Mouse (Mus musculus): ENCODE results near the gene Gm21904. TPM values are rescaled to one million over a fixed set of nuclear protein-coding genes. Genes with fewer than 3 reads are reported as not detected.
"Not testable (repeated sequence)": the region's sequence is repeated elsewhere in the genome, so short reads cannot be mapped to it uniquely, and the experiment has no call there.

The Gm21904 gene
- not detected in 2 replicates for polyA plus RNA-seq (2014; fragmentation: Nextera tagmentation; extraction: Ambion mirVana)

- WGBS = no CpG with 5 or more reads among the region's 3 CpGs
- H3K9ac ChIP-seq (ENCODE audit: low read depth, low read length); H3K27ac ChIP-seq (ENCODE audit: low read depth, low read length): not testable (repeated sequence)
Observed at GRCm38 (mm10) chrY:17846166-17846565, at the start of gene Gm21904. Gm21904 (minus strand) TSS chrY:17846266.

GRCm38 (mm10) chrY:17874441-17874840, 28.4 kb upstream of the Gm21904 start, which contains the start of the genes Gm20772 and Gm20831:
Gm20772 (plus strand) TSS chrY:17874741.
Gm20831 (plus strand) TSS chrY:17874741.
- ATAC-seq (replicated peaks; ENCODE audit: low FRiP score); H3K4me2 ChIP-seq; H3K4me3 ChIP-seq (ENCODE audit: low read depth, low read length); H3K27ac ChIP-seq (ENCODE audit: low read depth, low read length); H3K4me1 ChIP-seq (replicated peaks; ENCODE audit: control insufficient read depth, insufficient read depth, low read length); H3K9me3 ChIP-seq (ENCODE audit: control insufficient read depth, low read length); DNase-seq (ENCODE audit: low spot score); H3K9ac ChIP-seq (ENCODE audit: low read depth, low read length); H3K27me3 ChIP-seq (replicated peaks; ENCODE audit: control insufficient read depth, insufficient read depth, low read length); H3K36me3 ChIP-seq (ENCODE audit: control insufficient read depth, insufficient read depth, low read length): not testable (repeated sequence)

More at GRCm38 (mm10) chrY:17846166-17846565, at the start of gene Gm21904:
- not testable (repeated sequence) for H3K27me3 ChIP-seq (replicated peaks; ENCODE audit: control insufficient read depth, insufficient read depth, low read length); H3K9me3 ChIP-seq (ENCODE audit: control insufficient read depth, low read length); H3K4me1 ChIP-seq (replicated peaks; ENCODE audit: control insufficient read depth, insufficient read depth, low read length); H3K4me2 ChIP-seq; H3K4me3 ChIP-seq (ENCODE audit: low read depth, low read length); DNase-seq (ENCODE audit: low spot score); H3K36me3 ChIP-seq (ENCODE audit: control insufficient read depth, insufficient read depth, low read length); ATAC-seq (replicated peaks; ENCODE audit: low FRiP score)

Other genes with a start within 250 kb of the Gm21904 start
- not detected in 2 replicates for gene Gm20772, start 28.5 kb upstream of the Gm21904 start, polyA plus RNA-seq (2014; fragmentation: Nextera tagmentation; extraction: Ambion mirVana)
- not detected in 2 replicates for gene Gm20831, start 28.5 kb upstream of the Gm21904 start, polyA plus RNA-seq (2014; fragmentation: Nextera tagmentation; extraction: Ambion mirVana)
- not detected in 2 replicates for gene Srsy, start 91.1 kb upstream of the Gm21904 start, polyA plus RNA-seq (2014; fragmentation: Nextera tagmentation; extraction: Ambion mirVana)
- not detected in 2 replicates for gene Gm21764, start 215.5 kb upstream of the Gm21904 start, polyA plus RNA-seq (2014; fragmentation: Nextera tagmentation; extraction: Ambion mirVana)
- gene Ssty1, start 242.8 kb upstream of the Gm21904 start, polyA plus RNA-seq (2014; fragmentation: Nextera tagmentation; extraction: Ambion mirVana) = not detected in 2 replicates